Mouse (Mus musculus) limb, embryonic 15.5 days (tissue): ENCODE measurements at regions not wholly inside any gene's neighbourhood (a gene's known extent, or its start where the extent isn't known, plus 50 kb on each side); places are given as distances from the start of the nearest gene placed in this dataset.
"Not testable (repeated sequence)": the region's sequence is repeated elsewhere in the genome, so short reads cannot be mapped to it uniquely, and the experiment has no call there.

ENCODE experiments used
- ATAC-seq: fragments of 200-750 bp; cut with Nextera tagmentation; 2 replicates; pipeline ENCODE4 v1.8.0; 2017; ENCODE audit warnings: low read depth, moderate TSS enrichment; ENCODE audit not compliant: insufficient number of reproducible peaks, low FRiP score, low TSS enrichment
- H3K27ac ChIP-seq: fragments of 300-500 bp; sonication (generic); 2 replicates; pipeline ENCODE4 v1.5.1; 2015; ENCODE audit warnings: moderate library complexity, mild to moderate bottlenecking, inconsistent platforms
- H3K27me3 ChIP-seq: fragments of 300-500 bp; sonication (generic); 2 replicates; pipeline ENCODE4 v1.6.1; 2015; ENCODE audit warnings: inconsistent platforms
- H3K36me3 ChIP-seq: fragments of 300-500 bp; sonication (generic); 2 replicates; pipeline ENCODE4 v1.6.1; 2015; ENCODE audit warnings: inconsistent platforms
- H3K4me1 ChIP-seq: fragments of 300-500 bp; sonication (generic); 2 replicates; pipeline ENCODE4 v1.6.1; 2015; ENCODE audit warnings: inconsistent platforms
- H3K4me2 ChIP-seq: fragments of 300-500 bp; sonication (generic); 2 replicates; pipeline ENCODE4 v1.6.1; 2015; ENCODE audit warnings: mild to moderate bottlenecking, inconsistent platforms
- H3K4me3 ChIP-seq: fragments of 300-500 bp; sonication (generic); 2 replicates; pipeline ENCODE4 v1.5.1; 2015; ENCODE audit warnings: mild to moderate bottlenecking, inconsistent platforms
- H3K9ac ChIP-seq: fragments of 300-500 bp; sonication (generic); 2 replicates; pipeline ENCODE4 v1.6.1; 2015; ENCODE audit warnings: inconsistent platforms
- H3K9me3 ChIP-seq: fragments of 300-500 bp; sonication (generic); 2 replicates; pipeline ENCODE4 v1.6.1; 2016; ENCODE audit warnings: inconsistent platforms
- WGBS: fragments of 180-500 bp; shearing (Covaris S2); methylation state at CpG from one replicate; pipeline ENCODE4 v1.1.7; 2015; 5-methylcytosine and 5-hydroxymethylcytosine counted together

DNA sequence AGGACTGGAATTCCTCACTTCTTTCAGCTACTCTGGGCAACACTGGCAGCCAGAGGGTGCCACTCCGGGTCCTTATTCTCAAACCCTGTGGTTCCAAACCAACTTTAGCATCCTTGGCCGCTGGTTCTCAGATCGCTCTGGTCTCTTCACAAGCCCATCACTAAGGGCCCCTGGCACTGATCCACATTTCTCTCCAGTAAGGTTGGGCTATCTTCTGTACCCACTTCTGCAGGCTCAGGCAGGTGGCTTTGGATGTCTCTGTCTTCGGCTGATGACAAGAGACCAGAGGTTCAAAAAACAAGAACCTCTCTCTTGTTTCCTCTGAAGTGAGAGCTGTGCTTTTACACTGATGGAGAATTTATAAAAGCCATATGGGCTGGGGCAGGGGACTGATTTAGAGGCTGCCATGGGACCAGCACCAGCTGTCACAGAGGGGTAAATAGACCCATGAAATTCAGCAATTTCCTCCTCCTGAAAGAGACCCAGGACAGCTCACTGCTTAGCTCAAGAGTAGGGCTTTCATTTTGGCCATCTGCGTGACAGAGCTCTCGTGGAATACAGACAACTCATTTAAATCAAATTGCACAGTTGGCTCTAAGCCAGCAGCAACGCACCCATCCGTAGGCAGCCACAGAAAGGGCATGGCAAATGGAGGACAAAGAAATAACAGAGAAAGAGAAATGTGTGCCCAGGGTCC is 54.3 kb upstream of the Dynlt1c start:
- H3K4me1 ChIP-seq, H3K4me3 ChIP-seq, H3K27ac ChIP-seq, H3K9ac ChIP-seq, H3K9me3 ChIP-seq, H3K36me3 ChIP-seq, H3K27me3 ChIP-seq, ATAC-seq, H3K4me2 ChIP-seq: not testable (repeated sequence)
- WGBS: no CpG with 5 or more reads among the region's 8 CpGs

DNA sequence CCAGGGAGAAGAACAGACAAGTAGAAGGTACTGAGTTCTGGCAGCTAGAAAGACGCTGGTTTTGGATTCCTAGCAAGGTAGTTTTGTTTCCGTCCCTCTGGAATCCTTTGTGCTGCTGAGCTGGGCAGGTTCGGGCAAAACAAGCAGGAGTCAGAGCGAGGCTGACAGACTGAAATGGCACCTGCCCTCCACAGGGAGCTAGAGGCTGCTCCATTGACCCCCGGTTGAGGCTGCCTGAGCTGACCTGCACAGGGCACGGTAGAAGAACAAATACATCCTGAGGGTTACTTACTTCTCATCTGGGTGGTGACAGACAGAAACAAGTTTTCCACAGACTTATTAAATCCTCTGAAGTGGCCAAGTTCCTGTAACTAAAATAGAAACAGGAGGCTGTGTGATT is 53.5 kb upstream of the Dynlt1c start:
- H3K4me1 ChIP-seq, H3K36me3 ChIP-seq, H3K9ac ChIP-seq, H3K4me2 ChIP-seq, ATAC-seq, H3K27me3 ChIP-seq, H3K4me3 ChIP-seq, H3K9me3 ChIP-seq, H3K27ac ChIP-seq: not testable (repeated sequence)
- WGBS: no CpG with 5 or more reads among the region's 6 CpGs
